Mouse (Mus musculus) MEL (cell line): ENCODE results near the gene Ccser1. TPM values are rescaled to one million over a fixed set of nuclear protein-coding genes. Genes with fewer than 3 reads are reported as not detected.

ENCODE experiments used
- DNase-seq: peaks from one replicate; pipeline ENCODE4 v3.0.0; 2011; ENCODE audit warnings: low read depth, low spot score
- H3K27ac ChIP-seq: 2 replicates; pipeline ENCODE4 v1.5.1; 2012; ENCODE audit warnings: low read depth, mild to moderate bottlenecking, control low read depth, low read length, moderate library complexity; ENCODE audit not compliant: control insufficient read depth
- H3K27me3 ChIP-seq, 2 experiments: fragments of 150-350 bp in 1 of 2; sonication (generic) in 1 of 2; 2 replicates each; pipeline ENCODE4 v1.6.1; 2012; ENCODE audit warnings: low read length in 2 of 2, mild to moderate bottlenecking in 2 of 2, improper control_type of control experiment in 1 of 2, moderate library complexity in 1 of 2; ENCODE audit not compliant: insufficient read depth in 2 of 2, control insufficient read depth in 1 of 2
- H3K36me3 ChIP-seq, 2 experiments: 2 replicates each; pipeline ENCODE4 v1.6.1; 2012 to 2014; ENCODE audit warnings: low read length in 2 of 2, improper control_type of control experiment in 1 of 2, inconsistent platforms in 1 of 2, mild to moderate bottlenecking in 1 of 2; ENCODE audit not compliant: insufficient read depth in 2 of 2, control insufficient read depth in 1 of 2
- H3K4me1 ChIP-seq, 2 experiments: fragments of 150-350 bp in 1 of 2; sonication (generic) in 1 of 2; 2 replicates each; pipeline ENCODE4 v1.6.1; 2012; ENCODE audit warnings: low read length in 2 of 2, improper control_type of control experiment in 1 of 2, mild to moderate bottlenecking in 1 of 2; ENCODE audit not compliant: insufficient read depth in 2 of 2, control insufficient read depth in 1 of 2
- H3K4me3 ChIP-seq, 2 experiments: fragments of 150-350 bp in 1 of 2; sonication (generic) in 1 of 2; 2 replicates each; pipeline ENCODE4 v1.5.1; 2012; ENCODE audit warnings: low read depth in 2 of 2, low read length in 2 of 2, mild to moderate bottlenecking in 2 of 2, moderate library complexity in 2 of 2, control low read depth in 1 of 2, improper control_type of control experiment in 1 of 2; ENCODE audit not compliant: control insufficient read depth in 1 of 2, insufficient read depth in 1 of 2
- H3K79me2 ChIP-seq: 2 replicates; pipeline ENCODE4 v1.6.1; 2012; ENCODE audit warnings: mild to moderate bottlenecking, low read length, moderate library complexity; ENCODE audit not compliant: control insufficient read depth, poor library complexity, insufficient read depth
- H3K9ac ChIP-seq: 2 replicates; pipeline ENCODE4 v1.6.1; 2012; ENCODE audit warnings: low read depth, mild to moderate bottlenecking, control low read depth, low read length, moderate library complexity; ENCODE audit not compliant: control insufficient read depth, poor library complexity, severe bottlenecking
- H3K9me3 ChIP-seq: fragments of 150-350 bp; sonication (generic); replicated peaks from 2 replicates; pipeline ENCODE4 v1.6.1; 2012; ENCODE audit warnings: mild to moderate bottlenecking, low read length, improper control_type of control experiment, moderate library complexity; ENCODE audit not compliant: insufficient read depth
- BHLHE40 ChIP-seq: IDR thresholded peaks from 2 replicates; pipeline ENCODE4 v1.6.1; 2012; ENCODE audit warnings: low read depth, mild to moderate bottlenecking, inconsistent platforms, low read length, improper control_type of control experiment, borderline replicate concordance
- CHD2 ChIP-seq: IDR thresholded peaks from 2 replicates; pipeline ENCODE4 v1.6.1; 2011; ENCODE audit warnings: low read length, improper control_type of control experiment
- GABPA ChIP-seq: IDR thresholded peaks from 2 replicates; pipeline ENCODE4 v1.6.1; 2012; ENCODE audit warnings: low read depth, mild to moderate bottlenecking, inconsistent platforms, low read length, improper control_type of control experiment, moderate library complexity
- JUND ChIP-seq: IDR thresholded peaks from 2 replicates; pipeline ENCODE4 v1.6.1; 2011; ENCODE audit warnings: low read depth, mild to moderate bottlenecking, improper control_type of control experiment, low read length
- MAZ ChIP-seq: IDR thresholded peaks from 2 replicates; pipeline ENCODE4 v1.6.1; 2012; ENCODE audit warnings: low read depth, mild to moderate bottlenecking, inconsistent platforms, low read length, improper control_type of control experiment
- MYC ChIP-seq: IDR thresholded peaks from 2 replicates; pipeline ENCODE4 v1.6.1; 2011; ENCODE audit warnings: low read depth, mild to moderate bottlenecking, low read length, improper control_type of control experiment, moderate library complexity
- NELFE ChIP-seq: IDR thresholded peaks from 2 replicates; pipeline ENCODE4 v1.6.1; 2011; ENCODE audit warnings: low read depth, low read length, improper control_type of control experiment
- POLR2A ChIP-seq, 2 experiments: IDR thresholded peaks; 2 replicates each; pipeline ENCODE4 v1.6.1; 2011 to 2012; ENCODE audit warnings: low read length in 2 of 2, mild to moderate bottlenecking in 2 of 2, control low read depth in 1 of 2, improper control_type of control experiment in 1 of 2, low read depth in 1 of 2, moderate library complexity in 1 of 2; ENCODE audit not compliant: control insufficient read depth in 1 of 2, insufficient read depth in 1 of 2, poor library complexity in 1 of 2
- RAD21 ChIP-seq: IDR thresholded peaks from 2 replicates; pipeline ENCODE4 v1.6.1; 2011; ENCODE audit warnings: mild to moderate bottlenecking, low read depth, low read length, improper control_type of control experiment
- RCOR1 ChIP-seq: IDR thresholded peaks from 2 replicates; pipeline ENCODE4 v1.6.1; 2012; ENCODE audit warnings: low read depth, mild to moderate bottlenecking, inconsistent platforms, low read length, improper control_type of control experiment
- TBP ChIP-seq: IDR thresholded peaks from 2 replicates; pipeline ENCODE4 v1.8.0; 2011; ENCODE audit warnings: low read depth, low read length, improper control_type of control experiment
- TCF12 ChIP-seq: IDR thresholded peaks from 2 replicates; pipeline ENCODE4 v1.6.1; 2014; ENCODE audit warnings: low read depth, mild to moderate bottlenecking, inconsistent platforms, low read length, improper control_type of control experiment, moderate library complexity
- USF2 ChIP-seq, 2 experiments: IDR thresholded peaks; 2 replicates each; pipeline ENCODE4 v1.6.1; 2011 to 2012; ENCODE audit warnings: improper control_type of control experiment in 2 of 2, low read length in 2 of 2, borderline replicate concordance in 1 of 2, inconsistent platforms in 1 of 2, low read depth in 1 of 2, mild to moderate bottlenecking in 1 of 2; ENCODE audit not compliant: insufficient read depth in 1 of 2
- ZKSCAN1 ChIP-seq: IDR thresholded peaks from 2 replicates; pipeline ENCODE4 v1.6.1; 2012; ENCODE audit warnings: low read depth, mild to moderate bottlenecking, inconsistent platforms, low read length, improper control_type of control experiment, moderate library complexity
- polyA plus RNA-seq, 2 experiments: library from polyadenylated mRNA; stranded (reverse) in 1 of 2; unstranded in 1 of 2; fragments of >175 nt in 1 of 2; fragments of >200 nt in 1 of 2; gene quantifications; 2 replicates each; pipeline versions ENCODE4 v1.2.1 to v1.2.4; 2012; ENCODE audit warnings: low replicate concordance in 2 of 2, low read depth in 1 of 2; ENCODE audit not compliant: insufficient read length in 2 of 2, insufficient read depth in 1 of 2, missing spikeins in 1 of 2
- total RNA-seq: library from RNA; depleted of rRNA; stranded (reverse); fragments of 300-350 nt; gene quantifications from 2 replicates; pipeline ENCODE4 v1.2.3, GENCODE M21; 2012

Ccser1 gene
- total and polyA plus RNA-seq, 3 experiments, result not detected

DNA sequence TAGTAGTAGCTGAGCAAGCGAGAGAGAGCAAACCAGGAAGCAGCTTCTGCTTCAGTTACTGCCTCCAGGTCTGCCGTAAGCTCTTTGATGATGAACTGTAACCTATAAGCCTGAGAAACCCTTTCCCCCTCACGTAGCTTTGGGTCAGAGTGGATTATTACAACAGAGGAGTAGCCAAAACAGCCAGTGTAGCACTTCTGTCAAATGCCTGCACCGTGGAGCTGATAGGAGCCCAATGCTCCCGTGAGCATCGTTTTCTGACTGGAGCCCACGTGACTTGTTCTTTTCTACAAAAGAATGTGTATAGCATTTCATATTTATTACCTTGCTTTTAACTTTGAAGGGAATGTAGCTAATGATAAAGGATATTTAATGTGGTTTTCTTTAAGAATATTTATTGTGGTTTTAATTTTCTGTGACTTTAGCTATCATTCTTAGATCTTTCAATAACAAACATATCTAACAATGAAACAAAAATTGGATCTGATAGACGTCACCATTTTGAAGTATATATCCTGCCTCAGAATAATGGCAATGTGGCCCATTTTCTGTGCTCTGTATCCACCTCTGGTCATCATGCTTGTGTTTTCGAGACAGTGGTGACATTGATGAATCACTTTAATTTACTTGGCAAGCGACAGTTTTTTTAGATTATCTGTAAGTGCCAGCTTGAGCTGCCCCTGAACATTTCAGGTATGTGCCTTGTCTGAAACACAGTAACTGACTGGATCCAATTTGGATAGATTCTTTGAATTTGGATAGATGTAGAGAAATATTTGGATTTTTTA is 78.9 kb downstream of the Ccser1 start:
- H3K27ac ChIP-seq, result no peak overlapping the region
- DNase-seq, result no peak

DNA sequence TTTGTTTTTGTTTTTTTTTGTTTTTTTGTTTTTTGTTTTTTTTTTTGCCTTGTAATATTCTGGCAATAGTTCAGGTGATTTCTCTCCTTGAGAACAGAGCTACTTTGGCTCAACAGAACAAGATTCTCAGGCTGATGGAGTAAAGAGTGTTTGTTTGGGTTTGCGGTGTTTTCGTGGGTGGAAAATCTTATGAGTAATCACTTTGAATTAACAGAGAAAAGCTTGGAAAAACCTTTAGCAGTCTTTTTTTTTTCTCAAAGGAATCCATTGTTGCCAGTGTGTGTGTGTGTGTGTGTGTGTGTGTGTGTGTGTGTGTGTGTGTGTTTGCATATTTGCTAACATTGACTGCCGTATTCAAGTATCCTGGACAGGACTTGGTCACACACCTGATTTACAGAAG is 81.3 kb downstream of the Ccser1 start:
- Histone ChIP-seq H3K4me3 (no peak overlapping the region), H3K27me3 (no peaks in the 10 kb centered on the region), H3K36me3 (no peaks in the 10 kb centered on the region), H3K9ac (no peak overlapping the region)
- TF ChIP-seq MYC (no peak), USF2 (IDR thresholded peaks at IDR 0.05; ENCODE audit: borderline replicate concordance in 1 of 2, insufficient read depth in 1 of 2, low read depth in 1 of 2, low read length in 2 of 2) (no peak), NELFE (no peak), RCOR1 (no peak), TCF12 (no peak), JUND (no peak), POLR2A (IDR thresholded peaks at IDR 0.05; ENCODE audit: control insufficient read depth in 1 of 2, insufficient read depth in 1 of 2, low read depth in 1 of 2, low read length in 2 of 2, poor library complexity in 1 of 2) (no peak), TBP (no peak), ZKSCAN1 (no peak)
- TF ChIP-seq, all 39 proteins: peak for 0
- Histone ChIP-seq H3K4me1 (no peaks in the 10 kb centered on the region), H3K9me3 (no peaks in the 10 kb centered on the region), H3K79me2 (no peaks in the 10 kb centered on the region), H3K27ac (no peak overlapping the region)
- DNase-seq, result no peak

More for the DNA sequence above, 78.9 kb downstream of the Ccser1 start:
- Histone ChIP-seq H3K79me2 (no peaks in the 10 kb centered on the region), H3K4me3 (no peak overlapping the region), H3K9ac (no peak overlapping the region), H3K36me3 (no peaks in the 10 kb centered on the region), H3K4me1 (no peaks in the 10 kb centered on the region), H3K9me3 (no peaks in the 10 kb centered on the region)
- TF ChIP-seq RAD21, result no peak
- TF ChIP-seq POLR2A (IDR thresholded peaks at IDR 0.05; ENCODE audit: control insufficient read depth in 1 of 2, insufficient read depth in 1 of 2, low read depth in 1 of 2, low read length in 2 of 2, poor library complexity in 1 of 2), result no peak
- no peak for TF ChIP-seq GABPA
- TF ChIP-seq JUND, result no peak
- no peak for TF ChIP-seq TBP
- TF ChIP-seq MAZ, result no peak
- no peak for TF ChIP-seq RCOR1
- no peak for TF ChIP-seq BHLHE40
- no peak for TF ChIP-seq CHD2
- TF ChIP-seq, all 39 proteins: peak for 0
- H3K27me3 ChIP-seq, result no peaks in the 10 kb centered on the region
